Mouse (Mus musculus): ENCODE measurements around the gene Wscd2. TPM values are rescaled to one million over a fixed set of nuclear protein-coding genes. Genes with fewer than 3 reads are reported as not detected.

Wscd2 gene
- total and polyA plus RNA-seq, 3 experiments = not detected

DNA sequence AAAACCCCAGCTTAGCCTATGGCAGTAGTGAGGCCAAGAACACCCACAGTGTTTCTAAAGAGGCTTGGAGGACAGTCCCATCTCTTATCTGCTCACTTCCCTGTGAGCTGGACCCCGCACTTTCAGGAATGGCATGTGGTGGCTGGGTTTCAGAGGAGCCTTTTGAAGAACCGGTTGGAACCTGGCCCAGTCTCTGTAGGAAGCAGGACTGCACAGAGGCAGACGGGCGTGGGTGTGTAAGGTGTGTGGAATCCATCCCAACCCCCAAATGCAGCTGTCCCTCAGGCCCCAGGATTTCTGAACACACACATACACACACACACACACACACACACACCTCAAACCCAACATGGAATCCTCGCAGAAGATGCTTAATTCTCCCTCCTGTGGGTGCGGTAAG is 23.9 kb downstream of the Wscd2 start:
- Histone ChIP-seq H3K9ac (ENCODE audit: control insufficient read depth, low read depth, low read length, poor library complexity, severe bottlenecking) (no peak overlapping the region), H3K4me1 (ENCODE audit: control insufficient read depth in 1 of 2, insufficient read depth in 2 of 2, low read length in 2 of 2) (no peaks in the 10 kb centered on the region), H3K79me2 (ENCODE audit: control insufficient read depth, insufficient read depth, low read length, poor library complexity) (no peaks in the 10 kb centered on the region), H3K27ac (ENCODE audit: control insufficient read depth, low read depth, low read length) (no peak overlapping the region), H3K36me3 (ENCODE audit: control insufficient read depth in 1 of 2, insufficient read depth in 2 of 2, low read length in 2 of 2) (no peaks in the 10 kb centered on the region), H3K27me3 (ENCODE audit: control insufficient read depth in 1 of 2, insufficient read depth in 2 of 2, low read length in 2 of 2) (no peaks in the 10 kb centered on the region), H3K4me3 (ENCODE audit: control insufficient read depth in 1 of 2, insufficient read depth in 1 of 2, low read depth in 2 of 2, low read length in 2 of 2) (no peak overlapping the region), H3K9me3 (replicated peaks; ENCODE audit: insufficient read depth, low read length) (no peaks in the 10 kb centered on the region)
- TF ChIP-seq HCFC1 (IDR thresholded peaks at IDR 0.05; ENCODE audit: low read depth, low read length) (no peak), MAFK (IDR thresholded peaks at IDR 0.05; ENCODE audit: borderline replicate concordance, low read depth, low read length) (no peak), SIN3A (IDR thresholded peaks at IDR 0.05; ENCODE audit: low read length) (no peak)
- no peak for DNase-seq (ENCODE audit: low read depth, low spot score)

DNA sequence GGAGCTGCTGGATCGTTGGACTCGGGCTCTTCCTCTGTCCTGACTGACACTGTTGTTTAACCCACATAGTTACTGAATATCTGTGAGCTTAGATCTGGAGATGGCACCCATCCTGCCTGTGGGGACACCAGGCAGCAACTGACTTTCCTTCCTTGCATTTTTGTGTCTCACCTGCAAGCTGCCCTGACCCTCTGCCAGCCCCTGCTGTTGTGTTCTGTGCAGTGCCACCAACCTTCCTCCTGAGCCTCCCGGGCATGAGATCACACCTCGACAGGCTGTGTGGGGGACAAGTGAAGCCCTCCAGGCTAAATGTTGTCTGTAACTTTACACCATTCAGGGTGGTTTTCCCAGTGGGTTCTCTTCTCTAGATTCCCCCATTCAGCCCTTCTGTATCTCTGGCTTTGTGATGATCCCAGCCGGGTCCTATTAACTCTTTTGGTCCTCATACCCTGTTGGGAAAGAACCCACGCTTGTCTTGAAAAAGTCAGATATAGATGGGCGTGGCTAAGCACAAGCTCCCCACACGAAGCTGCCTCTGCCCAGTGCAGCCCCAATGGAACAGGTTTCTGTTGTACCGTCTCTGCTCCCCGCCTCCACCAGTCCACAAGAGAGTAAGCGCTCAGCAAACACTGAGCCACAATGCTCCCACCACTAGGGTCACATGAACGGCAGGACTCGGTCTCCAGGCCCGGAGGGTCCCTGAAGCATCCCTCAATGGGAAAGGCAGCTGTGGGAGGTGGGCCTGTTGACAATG is 26.2 kb downstream of the Wscd2 start:
- TF ChIP-seq MXI1 (IDR thresholded peaks at IDR 0.05; ENCODE audit: low read depth, low read length) (no peak), RCOR1 (IDR thresholded peaks at IDR 0.05; ENCODE audit: low read depth, low read length) (no peak), MYB (IDR thresholded peaks at IDR 0.05; ENCODE audit: low read depth, low read length) (no peak), MEF2A (IDR thresholded peaks at IDR 0.05; ENCODE audit: extremely low read depth, insufficient replicate concordance, low read depth, low read length, poor library complexity, severe bottlenecking) (no peak), ETS1 (IDR thresholded peaks at IDR 0.05; ENCODE audit: low read depth, low read length) (no peak), ELF1 (IDR thresholded peaks at IDR 0.05; ENCODE audit: low read depth, low read length) (no peak), CTCF (IDR thresholded peaks at IDR 0.05 in 2 of 3, conservative IDR thresholded peaks at IDR 0.05 in 1 of 3; ENCODE audit: control insufficient read depth in 1 of 3, insufficient read depth in 1 of 3, low read depth in 2 of 3, low read length in 3 of 3, poor library complexity in 1 of 3, severe bottlenecking in 1 of 3) (no peak), EP300 (IDR thresholded peaks at IDR 0.05; ENCODE audit: low read depth in 1 of 2, low read length in 2 of 2) (no peak), NELFE (IDR thresholded peaks at IDR 0.05; ENCODE audit: low read depth, low read length) (no peak), TAL1 (IDR thresholded peaks at IDR 0.05; ENCODE audit: low read length) (no peak), POLR2AphosphoS5 (IDR thresholded peaks at IDR 0.05; ENCODE audit: borderline replicate concordance, low read depth, low read length) (no peak), MAX (IDR thresholded peaks at IDR 0.05; ENCODE audit: low read length) (no peak), CHD2 (IDR thresholded peaks at IDR 0.05; ENCODE audit: low read length) (no peak), POLR2AphosphoS2 (IDR thresholded peaks at IDR 0.05; ENCODE audit: low read length) (no peak), MAFK (IDR thresholded peaks at IDR 0.05; ENCODE audit: borderline replicate concordance, low read depth, low read length) (no peak), JUND (IDR thresholded peaks at IDR 0.05; ENCODE audit: low read depth, low read length) (no peak), E2F4 (IDR thresholded peaks at IDR 0.05; ENCODE audit: borderline replicate concordance, low read depth, low read length) (no peak), GATA1 (IDR thresholded peaks at IDR 0.05; ENCODE audit: low read depth, low read length) (no peak), MAZ (IDR thresholded peaks at IDR 0.05; ENCODE audit: low read depth, low read length) (no peak)
- Histone ChIP-seq H3K9me3 (replicated peaks; ENCODE audit: insufficient read depth, low read length) (no peaks in the 10 kb centered on the region), H3K36me3 (ENCODE audit: control insufficient read depth in 1 of 2, insufficient read depth in 2 of 2, low read length in 2 of 2) (no peaks in the 10 kb centered on the region), H3K4me3 (ENCODE audit: control insufficient read depth in 1 of 2, insufficient read depth in 1 of 2, low read depth in 2 of 2, low read length in 2 of 2) (no peak overlapping the region), H3K27ac (ENCODE audit: control insufficient read depth, low read depth, low read length) (no peak overlapping the region), H3K9ac (ENCODE audit: control insufficient read depth, low read depth, low read length, poor library complexity, severe bottlenecking) (no peak overlapping the region), H3K27me3 (ENCODE audit: control insufficient read depth in 1 of 2, insufficient read depth in 2 of 2, low read length in 2 of 2) (no peaks in the 10 kb centered on the region), H3K79me2 (ENCODE audit: control insufficient read depth, insufficient read depth, low read length, poor library complexity) (no peaks in the 10 kb centered on the region), H3K4me1 (ENCODE audit: control insufficient read depth in 1 of 2, insufficient read depth in 2 of 2, low read length in 2 of 2) (no peaks in the 10 kb centered on the region)
- DNase-seq (ENCODE audit: low read depth, low spot score) = no peak
